Mouse (Mus musculus): ENCODE data around the gene Rictor. TPM values are rescaled to one million over a fixed set of nuclear protein-coding genes. Genes with fewer than 3 reads are reported as not detected.

Rictor gene
- polyA plus RNA-seq, 1 experiment from 2014 or later: 39.8 TPM

GRCm38 (mm10) chr15:6710341-6710740 lies 2.2 kb downstream of the Rictor start:
- Histone ChIP-seq H3K4me3 (replicated peaks) (no peak overlapping the region), H3K27me3 (peaks cover 8% of the 10 kb centered on the region; the same call in 1 of the 2 replicates), H3K9me3 (replicated peaks) (no peaks in the 10 kb centered on the region), H3K36me3 (no peaks in the 10 kb centered on the region), H3K4me2 (peak overlapping the region; percentile 92; the same call in 1 of the 2 replicates), H3K27ac (no peak overlapping the region), H3K9ac (no peak overlapping the region), H3K4me1 (peaks cover 42% of the 10 kb centered on the region)
- ATAC-seq (replicated peaks; ENCODE audit: low FRiP score): no peak
- WGBS: 65% methylated on average over 7 of the region's 7 CpGs

- H3K9me3 ChIP-seq (replicated peaks): no peaks in the 10 kb centered on the region
- no peak for ATAC-seq (replicated peaks; ENCODE audit: low FRiP score)
- peaks cover 42% of the 10 kb centered on the region for H3K4me1 ChIP-seq
- no peak overlapping the region for H3K9ac ChIP-seq
- H3K36me3 ChIP-seq: no peaks in the 10 kb centered on the region
- 70% methylated on average over 7 of the region's 7 CpGs for WGBS
- H3K4me2 ChIP-seq: no peak overlapping the region
- H3K27ac ChIP-seq: no peak overlapping the region
- no peaks in the 10 kb centered on the region for H3K27me3 ChIP-seq
- no peak overlapping the region for H3K4me3 ChIP-seq (replicated peaks)
Measured at GRCm38 (mm10) chr15:6711226-6711625, 3.0 kb downstream of the Rictor start.

DNA sequence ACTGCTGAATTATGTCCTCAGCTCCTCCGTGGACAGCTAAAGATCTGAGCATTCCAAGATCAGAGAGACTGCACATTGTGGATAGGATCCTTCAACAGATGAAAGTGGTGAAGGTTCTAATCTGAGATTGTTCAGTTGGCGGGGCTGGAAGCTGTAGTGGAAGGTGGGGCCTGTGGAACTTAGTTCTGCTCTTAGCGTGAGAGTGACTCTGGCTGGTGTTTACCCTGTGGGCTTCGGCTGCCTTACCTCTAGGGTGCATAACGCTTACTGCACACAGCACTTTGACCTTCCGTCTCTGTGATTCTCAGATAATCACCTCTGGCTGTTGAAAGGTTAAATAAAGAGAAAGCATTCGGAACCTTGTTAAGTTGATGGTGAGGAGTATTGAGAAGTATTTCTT lies 6.6 kb downstream of the Rictor start:
- Histone ChIP-seq H3K4me3 (replicated peaks) (no peak overlapping the region), H3K27ac (no peak overlapping the region), H3K9me3 (replicated peaks) (no peaks in the 10 kb centered on the region), H3K4me2 (no peak overlapping the region), H3K36me3 (no peaks in the 10 kb centered on the region), H3K4me1 (peaks cover 39% of the 10 kb centered on the region), H3K9ac (no peak overlapping the region), H3K27me3 (no peaks in the 10 kb centered on the region)
- WGBS: 31% methylated on average over 7 of the region's 7 CpGs
- no peak for ATAC-seq (replicated peaks; ENCODE audit: low FRiP score)

GRCm38 (mm10) chr15:6715237-6715636 lies 7.1 kb downstream of the Rictor start:
- Histone ChIP-seq H3K27ac (no peak overlapping the region), H3K4me2 (no peak overlapping the region)

DNA sequence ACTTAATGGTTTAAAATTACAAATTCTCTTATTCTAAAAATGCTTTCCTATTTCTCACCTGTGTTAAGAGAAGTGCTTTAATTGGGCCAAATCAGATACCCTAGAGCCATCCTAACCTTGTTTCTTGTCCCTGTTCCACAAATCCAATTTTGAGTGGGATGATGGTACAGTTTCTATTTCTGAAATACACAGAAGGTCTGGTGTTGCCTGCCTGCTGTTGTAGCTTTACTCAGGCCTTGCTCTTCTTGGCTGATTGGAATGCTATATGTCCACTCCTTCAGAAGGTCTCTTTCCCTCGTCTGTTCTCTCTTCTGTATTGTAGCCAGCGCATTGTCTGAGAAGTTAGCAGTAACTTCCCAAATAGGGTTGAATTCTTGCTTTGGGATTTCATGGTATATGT lies 13.2 kb downstream of the Rictor start:
- no peak overlapping the region for H3K4me3 ChIP-seq (replicated peaks)
- ATAC-seq (replicated peaks; ENCODE audit: low FRiP score): no peak
- no peaks in the 10 kb centered on the region for H3K27me3 ChIP-seq
- 87% methylated on average over 2 of the region's 2 CpGs for WGBS
- H3K9me3 ChIP-seq (replicated peaks): no peaks in the 10 kb centered on the region
- H3K4me2 ChIP-seq: no peak overlapping the region
- H3K27ac ChIP-seq: no peak overlapping the region
- no peak overlapping the region for H3K9ac ChIP-seq
- H3K36me3 ChIP-seq: peaks cover 3% of the 10 kb centered on the region; the same call in 1 of the 2 replicates
- 0 out of 2 replicates have a peak, but pooled peaks cover under 1% of the 10 kb centered on the region for H3K4me1 ChIP-seq

More at GRCm38 (mm10) chr15:6715237-6715636, 7.1 kb downstream of the Rictor start:
- 51% methylated on average over 6 of the region's 6 CpGs for WGBS
- Histone ChIP-seq H3K9me3 (replicated peaks) (no peaks in the 10 kb centered on the region), H3K4me3 (replicated peaks) (no peak overlapping the region), H3K36me3 (peaks cover 2% of the 10 kb centered on the region; the same call in 1 of the 2 replicates), H3K4me1 (peaks cover 35% of the 10 kb centered on the region), H3K9ac (no peak overlapping the region), H3K27me3 (no peaks in the 10 kb centered on the region)
- ATAC-seq (replicated peaks; ENCODE audit: low FRiP score): no peak

DNA sequence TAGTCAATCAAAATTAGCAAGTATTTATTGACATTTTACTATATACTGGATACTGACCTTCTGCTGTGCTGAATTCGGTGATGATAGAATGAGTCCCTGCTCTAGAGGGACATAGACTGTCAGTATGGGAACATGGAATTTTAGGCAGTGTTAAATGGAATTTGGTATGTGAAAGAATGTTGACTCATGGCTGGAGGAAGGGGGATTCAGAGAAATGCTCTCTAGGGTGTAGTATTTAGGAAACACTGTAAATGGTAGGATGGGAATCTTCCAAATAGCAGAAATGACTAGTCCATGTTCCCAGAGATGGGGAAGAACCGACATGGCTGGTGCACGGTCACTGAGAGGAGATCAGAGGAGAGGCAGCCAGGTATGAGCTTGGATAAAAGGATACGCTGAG lies 13.6 kb downstream of the Rictor start:
- H3K4me3 ChIP-seq (replicated peaks): no peak overlapping the region
- WGBS: 89% methylated on average over 4 of the region's 4 CpGs
- no peak for ATAC-seq (replicated peaks; ENCODE audit: low FRiP score)
- H3K4me2 ChIP-seq: no peak overlapping the region
- H3K36me3 ChIP-seq: peaks cover 3% of the 10 kb centered on the region; the same call in 1 of the 2 replicates
- H3K27ac ChIP-seq: no peak overlapping the region
- H3K9ac ChIP-seq: no peak overlapping the region
- 0 out of 2 replicates have a peak, but pooled peaks cover 3% of the 10 kb centered on the region for H3K4me1 ChIP-seq
- H3K9me3 ChIP-seq (replicated peaks): no peaks in the 10 kb centered on the region
- H3K27me3 ChIP-seq: no peaks in the 10 kb centered on the region

GRCm38 (mm10) chr15:6722405-6723176 lies 14.4 kb downstream of the Rictor start:
- no peaks in the 10 kb centered on the region for H3K9me3 ChIP-seq (replicated peaks)
- no peak for ATAC-seq (replicated peaks; ENCODE audit: low FRiP score)
- no peak overlapping the region for H3K4me3 ChIP-seq (replicated peaks)
- H3K36me3 ChIP-seq: peaks cover 3% of the 10 kb centered on the region; the same call in 1 of the 2 replicates
- H3K4me2 ChIP-seq: no peak overlapping the region
- no peak overlapping the region for H3K9ac ChIP-seq
- no peaks in the 10 kb centered on the region for H3K27me3 ChIP-seq
- 86% methylated on average over 11 of the region's 11 CpGs for WGBS
- no peak overlapping the region for H3K27ac ChIP-seq
- 0 out of 2 replicates have a peak, but pooled peaks cover 3% of the 10 kb centered on the region for H3K4me1 ChIP-seq

- H3K4me2 ChIP-seq: no peak overlapping the region
- 0 out of 2 replicates have a peak, but pooled peaks cover 7% of the 10 kb centered on the region for H3K4me1 ChIP-seq
- H3K36me3 ChIP-seq: peaks cover 3% of the 10 kb centered on the region; the same call in 1 of the 2 replicates
- ATAC-seq (replicated peaks; ENCODE audit: low FRiP score): no peak
- no peak overlapping the region for H3K27ac ChIP-seq
- no peak overlapping the region for H3K4me3 ChIP-seq (replicated peaks)
- H3K9ac ChIP-seq: no peak overlapping the region
- no peaks in the 10 kb centered on the region for H3K9me3 ChIP-seq (replicated peaks)
- H3K27me3 ChIP-seq: no peaks in the 10 kb centered on the region
Measured at GRCm38 (mm10) chr15:6723338-6723737, 15.2 kb downstream of the Rictor start.

GRCm38 (mm10) chr15:6724442-6724841 lies 16.3 kb downstream of the Rictor start:
- no peak for ATAC-seq (replicated peaks; ENCODE audit: low FRiP score)
- WGBS: 93% methylated on average over 1 of the region's 1 CpGs
- Histone ChIP-seq H3K36me3 (peaks cover 3% of the 10 kb centered on the region; the same call in 1 of the 2 replicates), H3K4me2 (no peak overlapping the region), H3K4me3 (replicated peaks) (no peak overlapping the region), H3K9ac (no peak overlapping the region), H3K27me3 (no peaks in the 10 kb centered on the region), H3K9me3 (replicated peaks) (no peaks in the 10 kb centered on the region), H3K4me1 (0 out of 2 replicates have a peak, but pooled peaks cover 7% of the 10 kb centered on the region), H3K27ac (no peak overlapping the region)

DNA sequence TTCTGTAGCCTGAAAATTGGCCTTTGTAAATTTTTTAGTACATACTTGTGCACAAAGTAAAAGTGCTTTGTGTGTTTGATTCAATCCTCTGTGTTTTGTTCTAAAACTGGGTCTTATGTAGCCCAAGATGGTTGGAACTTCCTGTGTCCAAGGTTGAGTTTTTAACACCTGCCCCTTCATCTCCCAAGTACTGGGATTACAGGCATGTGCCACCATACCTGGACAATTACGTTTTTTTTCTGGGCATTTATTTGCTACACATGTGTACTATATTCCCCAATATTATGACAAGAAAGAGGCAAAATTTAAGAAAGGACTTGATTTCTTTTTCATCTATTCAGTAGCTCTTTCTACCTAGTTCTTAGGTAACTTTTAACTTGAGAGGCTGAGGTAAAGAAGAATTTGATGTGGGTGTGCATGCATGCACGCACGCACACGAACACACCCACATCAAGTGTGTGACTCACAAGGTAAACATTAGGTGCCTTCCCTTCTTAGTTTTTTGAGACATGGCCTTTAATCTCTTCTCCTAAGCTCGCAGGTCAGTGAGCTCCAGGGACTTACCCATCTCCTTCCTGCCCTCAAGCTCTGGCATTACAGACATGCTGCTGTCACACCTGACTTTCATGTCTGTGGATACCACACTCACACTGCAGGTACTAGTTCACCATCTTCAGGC lies 18.1 kb downstream of the Rictor start:
- no peak overlapping the region for H3K9ac ChIP-seq

DNA sequence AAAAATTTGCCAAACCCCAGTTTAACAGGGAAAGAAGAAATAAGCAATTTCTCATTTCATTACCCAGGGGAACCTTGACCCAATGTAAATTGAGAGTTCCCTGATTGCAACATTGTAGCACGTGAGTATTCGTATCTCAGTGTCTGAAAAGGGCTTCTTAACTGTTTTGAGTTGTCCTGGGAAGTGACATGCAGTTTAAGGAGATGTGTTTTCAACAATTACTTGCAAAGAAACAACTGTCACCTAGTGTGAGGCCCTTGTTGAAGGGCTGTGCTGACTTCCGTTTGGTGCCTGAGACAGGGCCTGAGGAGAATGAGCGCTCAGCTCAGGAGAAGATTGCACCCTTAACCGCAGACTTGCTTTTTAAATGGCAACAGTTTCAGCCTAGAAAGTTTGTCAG lies 24.9 kb downstream of the Rictor start:
- 53% methylated on average over 5 of the region's 5 CpGs for WGBS
- H3K36me3 ChIP-seq: 0 out of 2 replicates have a peak, but pooled peaks cover 8% of the 10 kb centered on the region
- H3K9me3 ChIP-seq (replicated peaks): no peaks in the 10 kb centered on the region
- no peak overlapping the region for H3K4me3 ChIP-seq (replicated peaks)
- no peak overlapping the region for H3K9ac ChIP-seq
- H3K4me1 ChIP-seq: peaks cover 3% of the 10 kb centered on the region; the same call in 1 of the 2 replicates
- no peaks in the 10 kb centered on the region for H3K27me3 ChIP-seq
- no peak for ATAC-seq (replicated peaks; ENCODE audit: low FRiP score)
- H3K4me2 ChIP-seq: no peak overlapping the region
- H3K27ac ChIP-seq: no peak overlapping the region

More for the DNA sequence above, 18.1 kb downstream of the Rictor start:
- Histone ChIP-seq H3K4me3 (replicated peaks) (no peak overlapping the region), H3K27me3 (no peaks in the 10 kb centered on the region), H3K27ac (no peak overlapping the region), H3K9me3 (replicated peaks) (no peaks in the 10 kb centered on the region), H3K4me1 (peaks cover 7% of the 10 kb centered on the region; the same call in 1 of the 2 replicates), H3K36me3 (no peaks in the 10 kb centered on the region), H3K4me2 (no peak overlapping the region)
- 59% methylated on average over 5 of the region's 5 CpGs for WGBS
- ATAC-seq (replicated peaks; ENCODE audit: low FRiP score): no peak

DNA sequence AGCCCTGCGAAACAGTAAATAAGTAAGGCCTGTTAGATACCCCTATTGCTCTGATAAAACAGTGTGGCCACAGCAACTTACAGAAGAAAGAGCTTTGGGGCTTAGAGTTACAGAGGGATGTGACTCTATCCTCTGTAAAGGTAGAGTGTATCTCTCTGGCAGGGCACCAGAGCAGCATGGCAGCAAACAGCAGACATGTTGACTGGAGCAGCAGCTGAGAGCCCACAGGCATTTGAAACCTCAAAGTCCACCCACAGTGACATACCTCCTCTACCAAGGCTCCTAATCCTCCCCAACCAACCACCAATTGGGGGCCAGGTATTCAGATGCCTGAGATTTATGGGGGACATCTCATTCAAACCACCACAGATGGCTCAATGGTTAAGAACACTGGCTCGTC lies 31.0 kb downstream of the Rictor start:
- Histone ChIP-seq H3K36me3 (peaks cover 17% of the 10 kb centered on the region), H3K9ac (no peak overlapping the region), H3K27ac (no peak overlapping the region), H3K4me3 (replicated peaks) (no peak overlapping the region), H3K4me2 (no peak overlapping the region), H3K9me3 (replicated peaks) (no peaks in the 10 kb centered on the region), H3K4me1 (peaks cover 3% of the 10 kb centered on the region; the same call in 1 of the 2 replicates), H3K27me3 (no peaks in the 10 kb centered on the region)
- 93% methylated on average over 2 of the region's 2 CpGs for WGBS
- no peak for ATAC-seq (replicated peaks; ENCODE audit: low FRiP score)
